Mouse (Mus musculus) heart, postnatal 0 days (tissue): Measurements from ENCODE around the gene Ncoa5.

ENCODE experiments used
- CTCF ChIP-seq: IDR thresholded peaks from 2 replicates; pipeline ENCODE4 v1.5.1; 2016; ENCODE audit warnings: antibody characterized with exemption, control low read depth, low read depth
- EP300 ChIP-seq: IDR thresholded peaks from 2 replicates; pipeline ENCODE4 v1.6.1; 2016; ENCODE audit warnings: antibody characterized with exemption, low read depth

DNA sequence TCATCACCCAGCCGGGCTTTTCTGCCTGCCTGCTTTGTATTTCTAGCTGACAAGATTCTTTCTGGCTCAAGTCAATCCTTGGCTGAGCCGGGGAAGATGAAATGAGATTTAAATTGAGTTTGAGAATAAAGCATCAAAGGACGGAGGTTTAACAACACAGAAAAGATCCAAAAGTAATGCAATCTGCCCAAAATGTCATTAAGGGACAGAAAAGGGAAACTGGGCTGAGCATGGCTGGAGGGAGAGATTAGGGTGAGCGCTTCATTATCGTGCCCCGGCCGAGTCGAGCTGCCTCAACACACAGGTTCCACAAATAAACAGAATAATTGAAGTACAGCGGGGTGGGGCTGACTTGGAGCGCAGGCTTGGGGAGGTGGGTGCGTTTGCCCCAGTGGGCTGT is 16.9 kb upstream of the Ncoa5 start:
- TF ChIP-seq CTCF (no peak), EP300 (no peak)
